Mouse (Mus musculus) B cell, adult 62 days (primary cell): Measurements from ENCODE around the gene Pcdh17. TPM values are rescaled to one million over a fixed set of nuclear protein-coding genes. Genes with fewer than 3 reads are reported as not detected.

Experiments used
- total RNA-seq: library from RNA; stranded (reverse); gene quantifications from 4 replicates; pipeline ENCODE4 v1.2.4, GENCODE M21; 2023

The Pcdh17 gene
- 0.29 TPM in 1 of 4 replicates, not detected in the others for total RNA-seq

GRCm38 (mm10) chr14:84443288-84443686 lies at the start of gene Pcdh17:
Gene Pcdh17, plus strand, starts transcription at chr14:84443563.

